20 mouse cellular contexts compared by ENCODE assay signal in the genomic region with DNA sequence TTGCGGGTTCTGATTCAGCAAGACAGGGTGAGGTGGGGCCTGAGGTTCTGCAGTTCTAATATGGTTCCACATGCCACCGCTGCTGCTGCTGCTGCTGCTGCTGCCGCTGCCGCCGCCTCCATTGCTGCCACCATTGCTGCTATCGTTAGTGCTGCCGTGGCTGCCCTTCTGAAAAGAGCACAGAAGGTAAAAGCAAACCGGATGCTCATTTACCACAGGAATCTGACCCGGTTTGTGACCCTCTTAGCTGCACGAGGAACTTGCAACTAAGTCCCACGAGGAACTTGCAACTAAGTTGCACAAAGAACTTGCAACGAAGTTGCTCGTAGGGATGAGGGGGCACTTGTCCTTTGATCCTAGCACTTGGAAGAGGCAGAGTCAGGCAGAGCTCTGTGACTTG. TPM values are rescaled to one million over a fixed set of nuclear protein-coding genes. Genes with fewer than 3 reads are reported as not detected.
"Had no signal": no experiment of that assay in that cellular context is flagged by ENCODE, and none has a peak within 500 bp of the region (broad histone marks: within the 10 kb centered on the region; RNA-seq: fewer than 3 reads in every experiment).

No protein-coding gene starts in this region.

- H3K9me3 ChIP-seq: kidney, embryonic 15.5 days; neural tube, embryonic 15.5 days had no signal

- H3K4me2 ChIP-seq: kidney, embryonic 15.5 days; limb, embryonic 13.5 days; midbrain, embryonic 13.5 days; neural tube, embryonic 15.5 days had no signal

- H3K27me3 ChIP-seq: kidney, embryonic 15.5 days; limb, embryonic 13.5 days; midbrain, embryonic 13.5 days; neural tube, embryonic 15.5 days had no signal

- H3K4me1 ChIP-seq: kidney, embryonic 15.5 days; limb, embryonic 13.5 days; midbrain, embryonic 13.5 days; neural tube, embryonic 15.5 days had no signal

- DNase-seq: kidney, adult 2 months; kidney, postnatal 14 days; left cerebral cortex, postnatal 4 days; lung, adult 18-20 months had no signal

- H3K9ac ChIP-seq: kidney, embryonic 15.5 days; limb, embryonic 13.5 days; liver, embryonic 14.5 days; midbrain, embryonic 13.5 days; neural tube, embryonic 15.5 days had no signal

- ATAC-seq: intestine, embryonic 16.5 days; midbrain, embryonic 13.5 days had no signal

- H3K4me3 ChIP-seq: kidney, embryonic 15.5 days; limb, embryonic 13.5 days; midbrain, embryonic 13.5 days; neural tube, embryonic 15.5 days had no signal

- H3K27ac ChIP-seq: kidney, embryonic 15.5 days; limb, embryonic 13.5 days; liver, embryonic 14.5 days; midbrain, embryonic 13.5 days; neural tube, embryonic 15.5 days; stomach, postnatal 0 days had no signal

- H3K36me3 ChIP-seq: kidney, embryonic 15.5 days; limb, embryonic 13.5 days; midbrain, embryonic 13.5 days; neural tube, embryonic 15.5 days had no signal

RNA-seq across cellular contexts. Expression of a gene that starts 40.9 kb away (rescaled TPM):
- total RNA-seq: layer of hippocampus, adult 8-10 months; layer of hippocampus, postnatal 14 days; left cerebral cortex, adult 18-20 months; left cerebral cortex, postnatal 10 days; left cerebral cortex, postnatal 4 days; liver, adult 2 months; midbrain, postnatal 0 days had no signal
- polyA plus RNA-seq: intestine, embryonic 16.5 days; kidney, adult 2 months; kidney, embryonic 15.5 days; large intestine, adult 2 months; limb, embryonic 13.5 days; liver, adult 2 months; liver, embryonic 14.5 days; lung, embryonic 16.5 days; midbrain, embryonic 13.5 days; midbrain, postnatal 0 days; neural tube, embryonic 11.5 days; neural tube, embryonic 15.5 days; stomach, postnatal 0 days had no signal
